Mouse (Mus musculus): ENCODE measurements at regions not wholly inside any gene's neighbourhood (a gene's known extent, or its start where the extent isn't known, plus 50 kb on each side); places are given as distances from the start of the nearest gene placed in this dataset.
A peak's percentile ranks its signal among the peaks of the same experiment; 100 is the strongest.
"Not testable (repeated sequence)": the region's sequence is repeated elsewhere in the genome, so short reads cannot be mapped to it uniquely, and the experiment has no call there.

DNA sequence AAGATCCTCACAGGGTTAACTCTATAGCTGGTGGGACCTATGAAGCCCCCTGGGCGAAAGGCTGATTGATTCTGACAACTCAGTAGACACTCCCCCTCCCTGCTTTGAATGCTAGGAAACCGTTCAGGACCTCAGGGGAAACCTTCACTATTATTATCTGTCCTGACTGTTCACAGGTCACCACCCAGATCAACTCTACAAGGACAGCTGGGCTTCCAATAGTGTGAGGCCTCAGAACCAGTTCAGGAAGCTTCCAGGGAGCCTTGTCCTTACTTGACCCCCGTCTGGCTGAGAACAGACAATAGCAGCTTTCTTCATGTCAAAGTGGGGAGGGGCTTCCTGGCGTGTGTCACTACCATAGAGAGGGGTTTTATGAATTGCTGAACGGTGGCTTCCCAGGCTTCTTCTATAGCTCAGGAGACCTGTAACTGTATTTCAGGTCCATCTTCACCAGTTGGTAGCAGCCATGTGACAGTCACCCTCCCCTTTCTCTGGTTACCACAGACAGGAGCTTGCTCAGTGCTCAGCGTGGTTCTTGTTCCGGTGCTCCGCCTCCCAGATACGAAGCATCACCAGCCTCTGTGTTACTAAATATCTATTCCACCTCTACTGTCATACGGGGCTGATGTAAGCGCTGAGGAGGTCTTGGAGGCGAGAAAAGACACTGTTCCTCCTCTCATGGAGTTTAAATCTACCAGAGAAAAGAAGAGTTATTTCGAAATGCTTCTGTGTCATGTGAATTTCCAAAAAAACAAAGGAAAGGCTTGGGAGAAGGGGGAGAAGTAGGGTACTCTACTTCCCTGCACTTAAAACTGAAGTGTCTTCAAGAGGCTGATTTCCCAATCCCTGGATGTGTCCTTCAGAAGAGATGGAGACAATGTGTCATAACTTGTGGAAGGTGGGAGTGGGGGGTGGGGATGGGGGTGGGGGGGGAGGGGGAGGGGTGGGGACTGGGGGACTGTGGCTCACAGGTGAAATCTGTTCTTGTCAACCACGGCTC, 96.9 kb downstream of the Vcpkmt start:
- peak; percentile 55 for DNase-seq

DNA sequence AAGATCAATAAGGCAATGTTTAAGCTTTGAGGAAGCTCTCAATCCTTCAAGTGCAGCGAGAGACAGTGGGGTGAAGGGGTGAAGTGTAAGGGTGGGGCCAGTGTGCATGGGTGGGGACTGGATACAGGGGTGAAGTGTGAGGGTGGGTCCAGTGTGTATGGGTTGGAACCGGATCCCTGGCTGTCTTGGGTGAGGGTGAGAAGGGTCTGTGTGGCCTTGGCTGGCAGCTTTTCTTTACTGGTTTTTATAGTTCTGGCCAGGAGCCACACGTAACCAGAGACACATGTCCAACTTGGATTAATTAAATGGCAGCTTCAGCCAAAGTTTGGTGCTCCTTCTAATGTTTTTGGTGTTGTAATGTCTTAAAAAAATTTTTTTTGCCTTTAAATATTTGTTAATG, 101.4 kb downstream of the Vcpkmt start:
- DNase-seq: no peak

GRCm38 (mm10) chr12:69476631-69477091, 104.4 kb upstream of the Gm9887 start:
- DNase-seq: peak; percentile 67

GRCm38 (mm10) chr12:69476131-69476530, 103.9 kb upstream of the Gm9887 start:
- DNase-seq: no peak

DNA sequence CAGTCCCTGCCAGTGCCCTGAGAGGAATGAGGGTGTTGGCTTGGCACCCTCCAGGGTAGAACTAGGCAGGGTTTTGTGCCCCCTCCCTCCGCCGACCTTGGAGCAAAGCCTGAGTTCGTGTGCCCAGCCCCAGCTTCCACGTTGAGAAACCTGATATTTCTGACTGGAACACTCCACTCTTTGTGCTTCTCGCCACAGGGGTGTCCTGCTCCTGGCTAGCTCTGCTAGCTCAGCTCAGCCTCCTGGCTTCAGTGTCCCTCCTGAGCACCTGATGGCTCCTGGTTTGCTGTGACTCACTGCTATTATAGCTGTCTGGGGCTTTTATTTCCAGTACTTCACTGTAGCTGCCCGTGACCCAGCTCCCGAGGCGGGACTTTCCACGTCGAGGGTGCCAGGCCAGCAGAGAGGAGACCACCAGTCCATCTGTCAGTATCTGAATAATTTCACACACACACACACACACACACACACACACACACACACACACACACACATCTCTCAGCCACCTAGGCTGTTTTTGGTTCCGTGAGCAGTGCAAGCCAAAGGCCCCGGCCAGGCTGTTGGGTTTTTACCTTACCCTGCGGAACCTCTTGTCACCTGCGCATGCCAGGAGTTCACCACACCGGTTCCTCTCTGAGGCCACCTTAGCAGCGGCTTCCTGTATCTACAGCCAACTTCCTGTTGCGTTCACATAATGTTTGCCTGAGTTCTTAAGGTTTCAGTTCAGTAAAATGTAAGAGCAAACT, 102.8 kb upstream of the Gm9887 start:
- DNase-seq: peak; percentile 80

GRCm38 (mm10) chr12:69474141-69474915, 102.1 kb upstream of the Gm9887 start:
- no peak for DNase-seq

DNA sequence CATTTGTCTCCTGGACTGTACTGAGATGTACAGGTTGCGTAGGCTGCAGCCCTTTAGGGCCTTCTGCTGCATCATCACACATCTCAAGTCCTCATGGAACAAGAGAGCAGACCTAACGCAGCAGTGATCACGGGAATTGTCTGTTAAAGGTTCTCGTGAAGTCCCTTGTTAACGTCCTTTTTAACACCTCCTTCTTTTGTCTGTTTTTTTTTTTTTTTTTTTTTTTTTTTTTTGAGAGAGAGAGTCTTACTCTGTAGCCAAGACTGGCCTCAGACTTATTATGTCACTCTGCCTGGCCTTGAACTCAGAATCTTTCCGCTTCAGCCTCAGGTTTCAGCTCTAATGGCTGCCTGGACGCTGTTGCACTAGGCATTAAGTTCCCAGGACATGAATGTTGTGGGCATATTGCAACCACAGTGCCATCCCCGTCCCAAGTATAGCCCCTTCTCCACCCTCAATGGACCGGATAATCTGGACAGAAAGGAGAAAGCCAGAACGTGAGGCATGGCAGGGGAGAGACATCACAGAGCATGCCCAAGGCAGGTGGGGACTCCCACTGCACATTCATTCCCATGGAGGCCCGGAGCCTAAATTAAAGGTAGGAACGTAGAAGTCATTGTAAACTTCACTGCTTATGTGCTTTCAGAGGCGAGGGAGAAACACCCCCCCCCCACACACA, 101.3 kb upstream of the Gm9887 start:
- DNase-seq: no peak

GRCm38 (mm10) chr12:69472912-69473311, 100.7 kb upstream of the Gm9887 start:
- no peak for DNase-seq

DNA sequence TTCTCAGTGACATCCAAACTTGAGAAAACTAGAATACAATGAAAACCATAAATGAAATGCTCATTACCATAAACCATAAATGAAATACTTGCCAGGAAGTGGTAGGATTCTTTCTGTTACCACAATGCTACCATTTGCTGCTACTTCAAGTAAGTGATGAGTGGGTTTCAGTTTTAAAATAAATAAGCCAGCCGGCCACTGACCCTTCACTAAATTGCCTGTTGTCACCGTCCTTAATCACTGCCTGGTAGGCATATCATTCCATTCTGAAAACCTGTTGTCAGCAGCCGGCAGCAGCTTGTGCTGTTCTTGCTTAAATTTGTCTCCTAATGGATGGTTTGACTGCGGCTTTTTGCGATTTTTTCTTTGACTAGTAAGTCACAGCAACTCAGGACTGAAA, 99.6 kb upstream of the Gm9887 start:
- DNase-seq: no peak

GRCm38 (mm10) chr12:69469004-69469403, 96.7 kb upstream of the Gm9887 start:
- no peak for DNase-seq

DNA sequence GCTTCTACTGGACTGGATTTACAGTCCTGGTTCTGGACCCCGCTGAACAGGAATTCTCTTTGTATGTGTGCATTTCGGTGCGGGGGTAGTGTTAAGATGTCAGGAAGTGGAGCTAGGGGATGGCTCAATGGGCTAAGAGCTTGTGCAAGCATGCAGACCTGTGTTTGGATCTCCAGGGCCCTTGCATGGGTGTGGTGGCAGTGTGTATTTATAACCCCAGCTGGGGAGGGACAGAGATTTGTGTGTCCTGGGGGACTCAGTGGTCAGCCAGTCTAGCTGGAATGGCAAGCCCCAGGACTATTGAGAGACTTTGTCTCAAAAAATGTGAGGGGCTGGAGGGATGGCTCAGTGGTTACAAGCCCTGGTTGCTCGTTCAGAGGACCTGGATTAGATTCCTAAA, 95.1 kb upstream of the Gm9887 start:
- no peak for DNase-seq

- DNase-seq: no peak
Measured at GRCm38 (mm10) chr12:69464906-69465305, 92.6 kb upstream of the Gm9887 start.

DNA sequence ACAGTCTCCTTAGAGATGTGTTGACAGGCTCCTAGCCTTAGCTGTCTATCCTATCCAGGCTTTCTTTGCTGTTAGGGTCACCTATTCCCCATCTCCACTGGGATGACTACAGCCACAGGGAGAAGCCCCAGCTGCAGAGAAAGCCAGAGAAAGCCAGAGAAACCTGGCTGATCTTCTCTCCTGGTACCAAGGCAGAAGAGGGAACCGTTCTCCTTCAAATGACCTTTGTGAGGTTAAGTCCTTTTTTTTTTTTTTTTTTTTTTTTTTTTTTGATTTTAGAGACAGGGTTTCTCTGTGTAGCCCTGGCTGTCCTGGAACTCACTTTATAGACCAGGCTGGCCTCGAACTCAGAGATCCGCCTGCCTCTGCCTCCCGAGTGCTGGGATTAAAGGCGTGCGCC, 91.1 kb upstream of the Gm9887 start:
- not testable (repeated sequence) for DNase-seq

DNA sequence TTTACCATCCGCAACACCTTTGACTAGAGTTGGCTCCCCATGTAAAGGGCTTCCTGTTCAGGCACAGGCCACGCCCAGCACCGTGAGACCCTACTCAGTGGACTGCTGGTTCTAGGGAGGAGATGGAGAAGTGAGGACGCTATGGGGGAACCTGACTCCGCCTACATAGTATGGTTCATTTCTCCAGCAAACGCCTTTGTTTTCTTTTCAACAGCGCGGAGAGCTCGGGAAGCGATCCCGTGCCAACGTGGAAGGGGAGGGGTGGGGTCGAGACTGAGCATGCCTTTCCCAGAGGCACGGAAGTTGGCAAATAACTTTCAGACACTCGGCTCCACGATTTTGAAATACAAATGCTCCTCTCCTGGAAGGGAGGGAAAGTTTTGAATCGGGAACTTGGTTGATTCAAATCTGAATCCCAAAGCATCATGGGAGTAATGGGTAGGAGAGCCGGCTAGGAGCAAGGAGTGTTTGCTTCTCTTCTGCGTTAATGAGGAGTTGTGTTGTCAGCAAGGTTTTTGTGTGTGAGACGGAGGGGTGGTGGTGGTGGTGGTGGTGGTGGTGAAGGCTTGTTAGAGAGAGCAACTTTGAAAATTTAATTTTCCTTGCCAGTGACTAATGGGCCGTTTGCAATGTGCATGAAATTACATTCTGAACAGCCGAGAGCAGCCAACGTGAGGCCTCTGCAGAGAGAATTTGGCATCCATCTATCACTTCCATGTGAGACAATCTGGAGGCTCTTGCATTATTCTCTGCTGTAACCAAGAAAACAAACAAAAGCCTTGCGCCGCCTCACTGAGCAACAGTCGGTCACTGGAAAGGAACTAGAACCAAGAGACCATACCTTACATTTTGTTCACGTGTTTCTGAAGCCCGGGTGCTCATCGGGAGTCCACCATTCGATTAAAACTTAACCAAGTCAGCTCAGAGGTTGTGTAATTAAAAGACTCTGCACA, 89.9 kb upstream of the Gm9887 start:
- peak; percentile 84 for DNase-seq

GRCm38 (mm10) chr12:69460552-69461079, 88.4 kb upstream of the Gm9887 start:
- DNase-seq: no peak

GRCm38 (mm10) chr12:69458170-69458841, 86.0 kb upstream of the Gm9887 start:
- peak; percentile 75 for DNase-seq

- DNase-seq: no peak
Measured at GRCm38 (mm10) chr12:69456746-69457145, 84.5 kb upstream of the Gm9887 start.

DNA sequence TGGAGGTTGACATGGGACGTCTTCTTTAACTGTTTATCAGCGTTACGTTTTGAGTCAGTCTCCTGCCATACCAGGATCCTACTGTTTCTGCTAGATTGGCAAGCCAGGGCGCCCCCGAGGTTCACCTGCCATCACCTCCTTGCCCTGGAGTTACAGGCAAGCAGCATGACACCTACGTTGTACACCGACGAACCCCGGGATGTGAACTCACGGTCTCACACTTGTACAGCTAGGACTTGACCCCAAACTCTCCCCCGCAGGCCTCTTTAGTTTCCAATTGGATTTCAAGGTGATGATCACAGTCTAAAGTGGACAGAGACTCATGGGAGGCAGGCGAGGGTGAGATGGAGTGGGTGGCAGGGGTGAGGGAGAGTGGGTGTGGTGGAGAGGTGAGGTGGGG, 83.9 kb upstream of the Gm9887 start:
- DNase-seq: no peak

DNA sequence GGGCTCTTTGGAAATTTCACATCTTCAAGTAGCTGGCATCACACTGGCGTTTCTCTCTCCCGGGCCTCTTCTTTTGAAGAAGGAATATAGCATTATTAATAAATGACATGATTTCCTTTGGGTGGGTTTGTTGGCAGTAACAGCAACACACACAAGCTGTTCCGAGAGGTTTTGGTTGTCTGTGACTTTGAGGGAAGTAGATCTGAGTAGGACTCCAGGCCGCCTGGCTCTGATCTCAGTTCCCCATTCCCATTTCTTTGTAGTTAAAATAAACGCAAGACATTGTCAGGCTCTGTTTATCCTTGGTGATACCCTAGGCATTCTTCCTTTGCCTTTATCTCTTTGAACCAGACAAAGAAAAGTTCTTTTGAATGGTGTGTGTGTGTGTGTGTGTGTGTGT, 83.3 kb upstream of the Gm9887 start:
- no peak for DNase-seq

DNA sequence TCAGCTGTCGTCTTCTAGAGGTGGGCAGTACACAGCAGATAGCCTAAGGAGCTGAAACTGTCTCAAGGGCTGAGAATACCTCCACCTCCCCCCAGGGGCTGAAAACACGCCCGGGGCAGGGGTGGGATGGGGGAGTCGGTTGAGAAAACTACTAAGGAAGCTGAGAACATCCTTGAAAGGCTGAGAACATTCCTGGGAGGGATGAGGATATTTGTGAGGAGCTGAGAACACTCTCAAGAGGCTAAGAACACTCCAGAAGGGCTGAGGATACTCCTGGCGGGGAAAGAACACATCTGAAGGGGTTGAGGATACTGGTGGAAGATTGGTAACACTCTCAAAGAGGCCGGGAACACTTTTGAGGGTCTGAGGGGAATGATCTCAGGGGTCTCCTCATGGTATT, 81.3 kb upstream of the Gm9887 start:
- DNase-seq: no peak
